Mouse (Mus musculus): ENCODE measurements around the gene Acsm4.

Gene Acsm4

GRCm38 (mm10) chr7:119762166-119762697 lies 72.4 kb downstream of the Acsm4 start:
- DNase-seq (ENCODE audit: low read depth): peak; percentile 22
